Mouse (Mus musculus): Measurements from ENCODE around the gene Cds1.

GRCm38 (mm10) chr5:101827477-101827876, 62.5 kb downstream of the Cds1 start:
- TF ChIP-seq CTCF (IDR thresholded peaks at IDR 0.05; ENCODE audit: insufficient read depth, low read depth, low read length): no peak
- TF ChIP-seq POLR2A (IDR thresholded peaks at IDR 0.05; ENCODE audit: insufficient read depth, low read depth, low read length): no peak
